ENCODE assay signal across 8 mouse cellular contexts in the genomic region with DNA sequence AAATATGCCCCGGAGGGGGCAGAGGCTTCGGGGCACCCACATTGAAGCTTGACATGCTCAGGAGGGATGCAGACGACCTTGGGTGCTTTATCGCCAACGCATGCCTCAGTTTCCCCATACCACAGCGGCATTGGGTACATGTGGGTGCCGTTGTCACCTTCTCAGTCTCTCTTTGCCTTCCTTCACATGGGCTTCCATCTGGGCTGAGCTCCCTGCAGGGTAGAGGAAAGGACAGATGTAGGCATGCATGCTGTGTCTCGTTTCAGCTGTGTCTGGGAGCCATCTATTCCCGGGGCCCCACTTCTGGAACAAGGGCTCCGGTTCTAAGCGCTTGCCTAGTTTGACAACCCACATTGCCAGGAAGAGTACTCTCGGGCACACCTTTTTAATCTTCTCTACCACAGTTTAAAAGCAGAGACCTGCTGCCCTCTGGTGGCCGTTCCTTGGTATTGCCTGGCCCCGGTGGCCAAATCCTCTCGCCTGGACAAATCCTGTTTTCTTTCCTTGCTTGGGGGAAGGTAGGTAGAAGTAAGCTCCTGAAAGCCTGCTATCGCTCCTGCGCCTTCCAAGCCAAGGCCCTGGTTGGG. TPM values are rescaled to one million over a fixed set of nuclear protein-coding genes. Genes with fewer than 3 reads are reported as not detected.
DNase-seq lines count a peak whose midpoint lies in the region; ATAC-seq and TF ChIP-seq lines count a peak whose summit lies in the region.

No protein-coding gene starts in this region.

- intact Hi-C loops in heart, postnatal 36 days (cut with DNase I), result loop anchor here (1.0 to 2.0 kb wide), 2 partner anchors 13 to 102 kb away; no protein-coding TSS in a partner anchor

- H3K36me3 ChIP-seq in kidney, adult 2 months (ENCODE audit: control insufficient read depth, insufficient read depth, low read length), result no peaks in the 10 kb centered on the region
- H3K36me3 ChIP-seq in kidney, embryonic 15.5 days, result no peaks in the 10 kb centered on the region
- H3K36me3 ChIP-seq in forebrain, embryonic 10.5 days (replicated peaks), result no peaks in the 10 kb centered on the region
- no peaks in the 10 kb centered on the region for H3K36me3 ChIP-seq in midbrain, embryonic 13.5 days

- H3K27me3 ChIP-seq in kidney, adult 2 months (replicated peaks; ENCODE audit: control insufficient read depth, insufficient read depth, low read length), result no peaks in the 10 kb centered on the region
- H3K27me3 ChIP-seq in kidney, embryonic 15.5 days, result no peaks in the 10 kb centered on the region
- no peaks in the 10 kb centered on the region; the same call in 1 of the 2 replicates for H3K27me3 ChIP-seq in forebrain, embryonic 10.5 days (ENCODE audit: poor library complexity, severe bottlenecking)
- H3K27me3 ChIP-seq in midbrain, embryonic 13.5 days, result peaks cover 9% of the 10 kb centered on the region; the same call in 1 of the 2 replicates

- TF ChIP-seq POLR2A in kidney, adult 2 months (IDR thresholded peaks at IDR 0.05; ENCODE audit: low read depth, low read length), result no peak
- no peak for TF ChIP-seq POLR2A in brain, embryonic 14.5 days (IDR thresholded peaks at IDR 0.05; ENCODE audit: borderline replicate concordance, extremely low read depth, insufficient read depth, insufficient read length, poor library complexity, severe bottlenecking)

- no peak overlapping the region for H3K4me3 ChIP-seq in kidney, adult 2 months (ENCODE audit: insufficient read depth, low read depth, low read length)
- no peak overlapping the region for H3K4me3 ChIP-seq in kidney, embryonic 15.5 days (replicated peaks)
- H3K4me3 ChIP-seq in forebrain, embryonic 10.5 days, result no peak overlapping the region
- H3K4me3 ChIP-seq in midbrain, embryonic 13.5 days (replicated peaks), result no peak overlapping the region

- 39% methylated on average over 17 of the region's 17 CpGs for WGBS in kidney, adult 2 months
- WGBS in kidney, embryonic 15.5 days, result 38% methylated on average over 17 of the region's 17 CpGs
- 44% methylated on average over 17 of the region's 17 CpGs for WGBS in forebrain, embryonic 10.5 days
- 43% methylated on average over 17 of the region's 17 CpGs for WGBS in midbrain, embryonic 13.5 days

- H3K4me1 ChIP-seq in kidney, adult 2 months (ENCODE audit: control insufficient read depth, insufficient read depth, low read length), result no peaks in the 10 kb centered on the region
- peaks cover 13% of the 10 kb centered on the region for H3K4me1 ChIP-seq in kidney, embryonic 15.5 days
- peaks cover 22% of the 10 kb centered on the region for H3K4me1 ChIP-seq in forebrain, embryonic 10.5 days
- H3K4me1 ChIP-seq in midbrain, embryonic 13.5 days (replicated peaks), result peaks cover 11% of the 10 kb centered on the region; the same call in 1 of the 2 replicates

- peak; percentile 82 for TF ChIP-seq CTCF in kidney, adult 2 months (conservative IDR thresholded peaks at IDR 0.05; ENCODE audit: insufficient read depth, insufficient read length, low read depth, low read length)
- peak; percentile 98 for TF ChIP-seq CTCF in brain, embryonic 14.5 days (IDR thresholded peaks at IDR 0.05; ENCODE audit: borderline replicate concordance, extremely low read depth, insufficient read depth, insufficient read length)

- ATAC-seq in kidney, embryonic 15.5 days (replicated peaks; ENCODE audit: low FRiP score), result no peak
- peak; percentile 61 for ATAC-seq in midbrain, embryonic 13.5 days

- peak; percentile 71 for DNase-seq in kidney, adult 2 months
- peak; percentile 82 for DNase-seq in brain, embryonic 14.5 days (ENCODE audit: low read depth)
- peak; percentile 82 for DNase-seq in forebrain, embryonic 10.5 days (ENCODE audit: extremely low spot score, low spot score)
- DNase-seq in heart, postnatal 36 days, result peak; percentile 80 to 85
- peak; percentile 72 to 83 for DNase-seq in layer of hippocampus, postnatal 36 days
- DNase-seq in spleen, postnatal 4 days (ENCODE audit: low spot score in 2 of 2), result peak; percentile 56 to 86

- no peak overlapping the region for H3K27ac ChIP-seq in kidney, adult 2 months (ENCODE audit: insufficient read depth, low read depth, low read length)
- H3K27ac ChIP-seq in kidney, embryonic 15.5 days, result no peak overlapping the region
- H3K27ac ChIP-seq in forebrain, embryonic 10.5 days, result no peak overlapping the region
- H3K27ac ChIP-seq in midbrain, embryonic 13.5 days, result no peak overlapping the region

- H3K9me3 ChIP-seq in kidney, embryonic 15.5 days (replicated peaks), result no peaks in the 10 kb centered on the region
- no peaks in the 10 kb centered on the region for H3K9me3 ChIP-seq in forebrain, embryonic 10.5 days
- no peaks in the 10 kb centered on the region for H3K9me3 ChIP-seq in midbrain, embryonic 13.5 days

- H3K4me2 ChIP-seq in kidney, embryonic 15.5 days, result no peak overlapping the region
- no peak overlapping the region for H3K4me2 ChIP-seq in midbrain, embryonic 13.5 days (replicated peaks)

- H3K9ac ChIP-seq in kidney, embryonic 15.5 days, result no peak overlapping the region
- H3K9ac ChIP-seq in midbrain, embryonic 13.5 days (replicated peaks), result no peak overlapping the region

RNA-seq across cellular contexts. Expression of a gene that starts 20.8 kb away (rescaled TPM):
- 35.6 and 79.8 TPM in 2 replicates for polyA plus RNA-seq in kidney, adult 2 months (2012; rRNA removed)
- 25.5 and 28.9 TPM in 2 replicates for polyA plus RNA-seq in kidney, embryonic 15.5 days (2015; fragmentation: Nextera tagmentation; extraction: Ambion mirVana)
- 22.6 and 26.5 TPM in 2 replicates for polyA plus RNA-seq in brain, embryonic 14.5 days (2012; rRNA removed)
- polyA plus RNA-seq in forebrain, embryonic 10.5 days (2016; fragmentation: Nextera tagmentation; extraction: Ambion mirVana), result 16.7 and 17.1 TPM in 2 replicates
- total RNA-seq in heart, postnatal 36 days (2021), result 10 to 100 TPM; 20.7 to 27.1 TPM
- total RNA-seq in layer of hippocampus, postnatal 36 days (2021), result 10 to 100 TPM; 30.3 to 31.0 TPM
- polyA plus RNA-seq in midbrain, embryonic 13.5 days (2015; fragmentation: Nextera tagmentation; extraction: Ambion mirVana), result 21.8 and 23.7 TPM in 2 replicates

RNA-seq across cellular contexts. Expression of a gene that starts 52.1 kb away (rescaled TPM):
- 0.06 TPM in 1 of 2 replicates, not detected in the other for polyA plus RNA-seq in kidney, adult 2 months (2012; rRNA removed)
- polyA plus RNA-seq in kidney, embryonic 15.5 days (2015; fragmentation: Nextera tagmentation; extraction: Ambion mirVana), result 0.49 and 0.84 TPM in 2 replicates
- polyA plus RNA-seq in brain, embryonic 14.5 days (2012; rRNA removed), result 0.29 and 0.81 TPM in 2 replicates
- not detected in 2 replicates for polyA plus RNA-seq in forebrain, embryonic 10.5 days (2016; fragmentation: Nextera tagmentation; extraction: Ambion mirVana)
- not detected for total RNA-seq in heart, postnatal 36 days (2021)
- total RNA-seq in layer of hippocampus, postnatal 36 days (2021), result 1 to 10 TPM; 1.4 to 1.5 TPM
- polyA plus RNA-seq in midbrain, embryonic 13.5 days (2015; fragmentation: Nextera tagmentation; extraction: Ambion mirVana), result 0.13 TPM in 1 of 2 replicates, not detected in the other
